9 mouse cellular contexts compared by ENCODE assay signal in genomic region chr11:69125852-69125918, GRCm38 (mm10). TPM values are rescaled to one million over a fixed set of nuclear protein-coding genes. Genes with fewer than 3 reads are reported as not detected.
DNase-seq lines count a peak whose midpoint lies in the region; ATAC-seq and TF ChIP-seq lines count a peak whose summit lies in the region.
"Had no signal": no experiment of that assay in that cellular context is flagged by ENCODE, and none has a peak within 500 bp of the region (broad histone marks: within the 10 kb centered on the region; RNA-seq: fewer than 3 reads in every experiment).

Gene Aloxe3 (plus strand): TSS chr11:69125896.

- H3K4me2 ChIP-seq in embryonic facial prominence, embryonic 13.5 days: peak within 1 kb of the TSS; percentile 85
- peak within 1 kb of the TSS; percentile 69 for H3K4me2 ChIP-seq in intestine, embryonic 14.5 days (ENCODE audit: low read length)
- peak within 1 kb of the TSS; percentile 77 for H3K4me2 ChIP-seq in myocyte (ENCODE audit: low read depth)

- no peaks in the 10 kb centered on the region for H3K9me3 ChIP-seq in embryonic facial prominence, embryonic 13.5 days
- no peaks in the 10 kb centered on the region for H3K9me3 ChIP-seq in intestine, embryonic 14.5 days (ENCODE audit: control insufficient read depth, low read length)

- no peak within 1 kb of the TSS for H3ac ChIP-seq in myocyte (ENCODE audit: control insufficient read depth, insufficient read length)

- no peaks in the 10 kb centered on the region for H3K79me2 ChIP-seq in liver, adult 2 months (ENCODE audit: control insufficient read depth, insufficient read depth, low read length)
- H3K79me2 ChIP-seq in myocyte (ENCODE audit: control insufficient read depth, insufficient read depth): no peaks in the 10 kb centered on the region

- no peaks in the 10 kb centered on the region for H3K36me3 ChIP-seq in liver, adult 2 months (ENCODE audit: control insufficient read depth, insufficient read depth, low read length)
- no peaks in the 10 kb centered on the region for H3K36me3 ChIP-seq in embryonic facial prominence, embryonic 13.5 days
- no peaks in the 10 kb centered on the region for H3K36me3 ChIP-seq in intestine, embryonic 14.5 days (ENCODE audit: control insufficient read depth, insufficient read depth, low read length)
- H3K36me3 ChIP-seq in myocyte (ENCODE audit: control insufficient read depth, insufficient read depth): no peaks in the 10 kb centered on the region

- H3K27ac ChIP-seq in liver, adult 2 months (replicated peaks; ENCODE audit: insufficient read depth, low read depth, low read length): 0 out of 2 replicates have a peak within 1 kb of the TSS, but pooled peaks have one; percentile 7
- peak within 1 kb of the TSS; percentile 81 for H3K27ac ChIP-seq in embryonic facial prominence, embryonic 13.5 days
- peak within 1 kb of the TSS; percentile 66 for H3K27ac ChIP-seq in intestine, embryonic 14.5 days (ENCODE audit: low read depth)

- TF ChIP-seq CTCF in liver, adult 2 months (IDR thresholded peaks at IDR 0.05; ENCODE audit: low read depth, low read length): no peak

- H3K9ac ChIP-seq in liver, adult 2 months (ENCODE audit: low read depth, low read length): peak within 1 kb of the TSS; percentile 48
- peak within 1 kb of the TSS; percentile 72 for H3K9ac ChIP-seq in embryonic facial prominence, embryonic 13.5 days
- H3K9ac ChIP-seq in intestine, embryonic 14.5 days (ENCODE audit: low read length): peak within 1 kb of the TSS; percentile 5

- H3K4me3 ChIP-seq in liver, adult 2 months (ENCODE audit: insufficient read depth, low read depth, low read length): peak within 1 kb of the TSS; percentile 58
- H3K4me3 ChIP-seq in embryonic facial prominence, embryonic 13.5 days: peak within 1 kb of the TSS; percentile 63
- peak within 1 kb of the TSS; percentile 58 for H3K4me3 ChIP-seq in intestine, embryonic 14.5 days (ENCODE audit: low read depth, low read length)
- H3K4me3 ChIP-seq in myocyte: peak within 1 kb of the TSS; percentile 26

- no peak for ATAC-seq in embryonic facial prominence, embryonic 13.5 days (ENCODE audit: insufficient number of reproducible peaks, insufficient read depth, low FRiP score, low TSS enrichment, low read depth)
- no peak for ATAC-seq in intestine, embryonic 14.5 days (replicated peaks; ENCODE audit: low FRiP score, low TSS enrichment, low read depth)

- no peaks in the 10 kb centered on the region for H3K27me3 ChIP-seq in liver, adult 2 months (ENCODE audit: control insufficient read depth, insufficient read depth, low read length)
- H3K27me3 ChIP-seq in embryonic facial prominence, embryonic 13.5 days: peaks cover 11% of the 10 kb centered on the region
- no peaks in the 10 kb centered on the region for H3K27me3 ChIP-seq in intestine, embryonic 14.5 days (replicated peaks; ENCODE audit: control insufficient read depth, insufficient read depth, low read length)
- H3K27me3 ChIP-seq in myocyte (ENCODE audit: control insufficient read depth, insufficient read depth, insufficient read length): no peaks in the 10 kb centered on the region

- 5% methylated on average over 3 of the region's 3 CpGs for WGBS in liver, adult 2 months
- WGBS in embryonic facial prominence, embryonic 13.5 days: 4% methylated on average over 3 of the region's 3 CpGs
- 4% methylated on average over 3 of the region's 3 CpGs for WGBS in intestine, embryonic 14.5 days

- TF ChIP-seq POLR2A in liver, adult 2 months (IDR thresholded peaks at IDR 0.05; ENCODE audit: extremely low read depth, insufficient read depth, low read length): no peak
- no peak for TF ChIP-seq POLR2A in myocyte (IDR thresholded peaks at IDR 0.05; ENCODE audit: insufficient read length, low read depth)

- H3K4me1 ChIP-seq in liver, adult 2 months (ENCODE audit: control insufficient read depth, insufficient read depth, low read length): peaks cover 11% of the 10 kb centered on the region; the same call in 1 of the 2 replicates
- H3K4me1 ChIP-seq in embryonic facial prominence, embryonic 13.5 days: peaks cover 20% of the 10 kb centered on the region
- peaks cover 11% of the 10 kb centered on the region for H3K4me1 ChIP-seq in intestine, embryonic 14.5 days (replicated peaks; ENCODE audit: control insufficient read depth, insufficient read depth, low read length)

- DNase-seq in liver, adult 2 months (ENCODE audit: extremely low read depth, low read depth, low spot score): no peak
- no peak for DNase-seq in liver
- no peak for DNase-seq in intestine, embryonic 14.5 days (ENCODE audit: low spot score)
- DNase-seq in spleen, postnatal 36 days (ENCODE audit: low spot score in 2 of 2): no peak
- DNase-seq in thymus, adult 18-20 months: no peak
- no peak for DNase-seq in layer of hippocampus, postnatal 25 days (ENCODE audit: extremely low spot score in 1 of 2, low spot score in 1 of 2)

TF ChIP-seq in myocyte, 11 proteins besides CTCF, POLR2A, EP300 and RAD21:
- TF ChIP-seq MYOG (IDR thresholded peaks at IDR 0.05; ENCODE audit: control insufficient read depth in 1 of 3, insufficient read depth in 1 of 3, insufficient read length in 2 of 3, low read depth in 2 of 3) (no peak), TCF3 (IDR thresholded peaks at IDR 0.05; ENCODE audit: insufficient read length, low read depth) (no peak), MYOD1 (IDR thresholded peaks at IDR 0.05; ENCODE audit: control insufficient read depth in 1 of 3, insufficient read length in 2 of 3, low read depth in 2 of 3) (no peak), MAX (IDR thresholded peaks at IDR 0.05; ENCODE audit: low read depth) (no peak)

RNA-seq across cellular contexts. Expression of gene Aloxe3, which starts in this region (rescaled TPM):
- not detected in 2 replicates for total RNA-seq in liver, adult 2 months (2014; rRNA removed)
- polyA plus RNA-seq in liver, adult 2 months (2012; rRNA removed): 0.09 TPM in 1 of 2 replicates, not detected in the other
- 1.1 TPM in 2 replicates for polyA plus RNA-seq in embryonic facial prominence, embryonic 13.5 days (2015; fragmentation: Nextera tagmentation; extraction: Ambion mirVana)
- 0.18 and 0.71 TPM in 2 replicates for polyA plus RNA-seq in intestine, embryonic 14.5 days (2014; fragmentation: Nextera tagmentation; extraction: Ambion mirVana)
- polyA plus RNA-seq in myocyte (2012; fragmentation: generic; extraction: Trizol): 0.01 TPM
- total RNA-seq in layer of hippocampus, postnatal 25 days (2021): 1 to 10 TPM; 5.2 to 6.8 TPM
- total RNA-seq: granulocyte monocyte progenitor cell, adult 5-6 weeks had no signal

Comparison
In these comparisons a context has a peak if more than half of its experiments do, and no peak if none do; other contexts are left out.
1. H3K27ac ChIP-seq: peak in every context shown above with its lines; median percentile 81 in embryonic facial prominence, embryonic 13.5 days; 66 in intestine, embryonic 14.5 days; 7 in liver, adult 2 months.
2. H3K9ac ChIP-seq: peak in every context shown above with its lines; median percentile 72 in embryonic facial prominence, embryonic 13.5 days; 48 in liver, adult 2 months; 5 in intestine, embryonic 14.5 days.